Mouse (Mus musculus): ENCODE results near the gene Mcu.

GRCm38 (mm10) chr10:59512173-59512572 lies 104.3 kb downstream of the Mcu start:
- TF ChIP-seq POLR2A (IDR thresholded peaks at IDR 0.05; ENCODE audit: borderline replicate concordance, control insufficient read depth, low read depth, low read length) (no peak), CTCF (IDR thresholded peaks at IDR 0.05; ENCODE audit: control insufficient read depth, insufficient read depth, low read length) (no peak)
